Mouse (Mus musculus): Measurements from ENCODE around the gene Zfp472.

GRCm38 (mm10) chr17:32998492-32998891 is 32.9 kb downstream of the Zfp472 start:
- TF ChIP-seq CTCF (conservative IDR thresholded peaks at IDR 0.05; ENCODE audit: insufficient read depth, insufficient read length, low read depth, low read length) (no peak), POLR2A (IDR thresholded peaks at IDR 0.05; ENCODE audit: low read depth, low read length) (no peak)

Measured in kidney, adult 2 months (tissue).